Mouse (Mus musculus) left cerebral cortex, adult 18-20 months (tissue): Measurements from ENCODE around the gene Cfap221. TPM values are rescaled to one million over a fixed set of nuclear protein-coding genes. Genes with fewer than 3 reads are reported as not detected.

ENCODE experiments used
- DNase-seq, 2 experiments: peaks; one replicate each; pipeline ENCODE4 v3.0.0; 2021 to 2022; ENCODE audit warnings: low spot score in 2 of 2, mixed read lengths in 1 of 2
- total RNA-seq, 2 experiments: library from RNA; stranded (reverse); gene quantifications; 2 replicates each; pipeline ENCODE4 v1.2.3; 2021

Cfap221 gene
- total RNA-seq, 2 experiments from 2014 or later, result 0.70 TPM; not detected in 1

DNA sequence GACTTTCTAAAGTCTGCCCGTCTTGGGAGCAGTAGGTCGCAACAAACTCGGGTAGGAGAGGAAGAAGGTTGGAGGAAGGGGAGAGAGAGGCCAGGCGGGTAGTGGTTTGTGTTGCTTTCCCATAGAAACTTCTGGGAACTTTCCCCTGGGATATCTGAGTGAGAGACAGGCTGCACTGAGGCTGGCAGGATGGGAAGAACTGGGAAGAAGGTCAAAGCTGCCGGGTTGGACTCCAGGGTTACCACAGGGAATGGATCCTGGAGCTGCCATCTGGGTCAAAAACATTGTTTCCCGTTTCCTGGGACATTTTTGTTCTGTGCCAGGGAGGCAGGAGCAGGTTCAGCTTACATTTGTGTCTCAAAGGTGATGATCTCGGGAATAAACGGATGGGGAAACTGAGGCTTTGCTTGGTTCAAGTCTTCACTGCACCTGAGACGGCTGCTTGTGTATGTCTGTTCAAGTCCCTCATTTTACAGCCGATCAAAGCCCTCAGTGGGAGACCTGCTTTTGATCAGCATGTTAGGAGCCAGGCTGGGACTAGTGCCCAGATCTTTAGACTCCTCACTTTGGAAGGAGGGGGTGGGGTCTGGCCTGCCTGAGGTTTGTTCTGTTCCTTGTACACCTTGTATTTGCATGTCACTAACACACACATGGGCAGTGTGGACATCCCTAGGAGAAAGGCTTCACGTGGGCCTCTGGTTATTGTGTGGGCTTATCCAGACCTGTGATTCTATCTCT lies 11.0 kb upstream of the Cfap221 start:
- DNase-seq, result no peak

- DNase-seq, result no peak
Observed at GRCm38 (mm10) chr1:120006844-120007790, 10.1 kb upstream of the Cfap221 start, which contains the start of gene Sctr. Gene Sctr, plus strand, starts transcription at chr1:120006894.

GRCm38 (mm10) chr1:119997644-119998043 lies 610 bp upstream of the Cfap221 start:
- DNase-seq, result no peak

- no peak for DNase-seq
Observed at GRCm38 (mm10) chr1:119986555-119986954, 10.5 kb downstream of the Cfap221 start.

- no peak for DNase-seq
Observed at GRCm38 (mm10) chr1:119975141-119975540, 21.9 kb downstream of the Cfap221 start.

DNA sequence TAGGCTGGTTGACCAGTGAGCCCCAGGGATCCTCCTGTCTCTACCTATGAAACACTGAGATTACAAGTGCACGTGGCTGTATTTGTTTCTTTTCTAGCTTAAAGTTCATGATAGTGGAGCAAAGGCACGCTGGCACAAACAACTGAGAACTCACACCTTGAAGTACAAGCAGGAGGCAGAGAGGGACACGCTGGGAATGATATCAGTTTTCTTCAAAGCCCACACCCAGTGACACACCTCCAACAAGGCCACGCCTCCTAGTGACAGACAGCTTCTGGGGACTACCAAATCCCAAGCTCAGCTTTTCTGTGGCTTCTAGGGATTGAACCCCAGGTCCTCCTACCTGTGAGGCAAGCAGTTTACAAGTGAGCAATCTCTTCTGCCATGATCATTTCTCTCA lies 23.9 kb downstream of the Cfap221 start:
- no peak for DNase-seq

- DNase-seq, result no peak
Observed at GRCm38 (mm10) chr1:119965804-119966514, 31.1 kb downstream of the Cfap221 start.

DNA sequence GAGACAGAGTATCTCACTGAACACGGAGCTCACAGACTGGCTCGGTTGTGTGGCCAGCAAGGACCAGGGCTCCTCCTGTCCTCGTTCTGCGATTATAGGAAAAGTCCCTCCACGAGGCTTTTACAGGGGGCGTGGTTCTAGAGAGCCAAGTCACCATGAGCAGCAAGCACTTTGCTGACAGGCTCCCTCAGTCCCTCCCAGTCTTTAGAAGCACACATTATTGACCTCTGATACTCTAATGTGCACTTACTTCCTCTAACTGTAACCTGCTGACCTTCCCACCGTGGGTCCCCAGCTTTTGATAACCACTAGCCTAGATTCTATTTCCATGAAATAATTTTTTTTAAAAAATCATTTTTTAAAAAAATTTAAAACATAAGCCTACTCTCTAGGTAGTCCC lies 37.1 kb downstream of the Cfap221 start:
- no peak for DNase-seq

GRCm38 (mm10) chr1:119959464-119959863 lies 37.6 kb downstream of the Cfap221 start:
- DNase-seq, result no peak

- no peak for DNase-seq
Observed at GRCm38 (mm10) chr1:119957716-119958222, 39.3 kb downstream of the Cfap221 start.

DNA sequence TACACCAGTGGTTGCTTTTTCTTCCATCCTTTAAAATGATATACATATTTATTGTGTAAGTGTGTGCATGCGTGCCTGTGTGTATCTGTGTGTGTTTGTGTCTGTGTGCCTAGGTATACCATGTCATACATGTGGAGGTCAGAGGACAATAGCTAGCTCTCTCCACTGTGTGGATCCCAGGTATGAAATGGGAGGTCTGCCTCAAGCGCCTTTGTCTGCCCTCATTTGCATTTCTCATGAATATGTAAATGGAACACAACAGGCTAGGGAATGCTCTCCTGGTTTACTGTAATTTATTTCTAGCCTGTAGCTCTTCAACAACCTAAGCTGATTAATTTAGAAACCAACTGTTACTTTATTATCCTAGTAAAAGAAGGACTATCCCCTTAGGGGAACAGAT lies 42.4 kb downstream of the Cfap221 start:
- DNase-seq, result no peak

DNA sequence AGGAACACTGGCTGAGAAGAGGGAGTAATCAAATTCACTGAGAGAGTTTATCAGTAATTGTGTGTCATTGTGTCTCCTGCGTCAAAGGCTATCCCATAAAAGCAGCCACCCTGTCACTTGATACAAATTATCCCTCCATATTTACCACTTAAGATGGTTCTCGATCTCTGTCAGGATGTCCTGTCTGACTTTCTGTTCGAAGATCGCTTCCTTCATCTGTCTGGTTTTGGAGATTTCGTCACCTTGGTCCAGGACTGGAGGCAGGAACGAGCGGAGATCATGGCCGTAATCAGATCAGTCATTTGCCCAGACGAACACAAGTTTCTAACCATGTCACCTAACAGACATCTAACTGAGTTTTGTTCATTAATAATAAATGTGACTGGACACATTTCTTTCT lies 43.6 kb downstream of the Cfap221 start:
- DNase-seq, result no peak

DNA sequence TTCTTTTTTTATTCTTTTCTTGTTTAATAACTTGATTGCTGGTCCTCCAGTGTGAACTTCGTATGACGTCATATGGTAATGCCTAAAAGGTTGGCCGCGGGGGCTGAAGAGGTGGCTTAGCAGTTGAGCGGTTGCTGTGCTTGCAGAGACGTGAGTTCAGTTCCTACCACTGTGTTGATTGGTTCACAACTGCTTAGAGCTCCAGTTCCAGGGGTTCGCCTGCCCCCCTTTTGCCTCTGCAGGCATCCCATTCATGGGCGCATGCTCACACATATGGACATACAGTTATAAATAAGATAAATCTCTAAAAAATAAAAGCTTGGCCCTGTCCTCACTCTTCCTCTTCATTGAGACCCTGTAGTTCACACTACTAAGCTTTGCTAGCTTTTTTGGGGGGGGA lies 46.9 kb downstream of the Cfap221 start:
- DNase-seq, result no peak

GRCm38 (mm10) chr1:119936861-119937260 lies 60.2 kb downstream of the Cfap221 start:
- peak in 1 of 2 experiments; percentile 13 for DNase-seq

DNA sequence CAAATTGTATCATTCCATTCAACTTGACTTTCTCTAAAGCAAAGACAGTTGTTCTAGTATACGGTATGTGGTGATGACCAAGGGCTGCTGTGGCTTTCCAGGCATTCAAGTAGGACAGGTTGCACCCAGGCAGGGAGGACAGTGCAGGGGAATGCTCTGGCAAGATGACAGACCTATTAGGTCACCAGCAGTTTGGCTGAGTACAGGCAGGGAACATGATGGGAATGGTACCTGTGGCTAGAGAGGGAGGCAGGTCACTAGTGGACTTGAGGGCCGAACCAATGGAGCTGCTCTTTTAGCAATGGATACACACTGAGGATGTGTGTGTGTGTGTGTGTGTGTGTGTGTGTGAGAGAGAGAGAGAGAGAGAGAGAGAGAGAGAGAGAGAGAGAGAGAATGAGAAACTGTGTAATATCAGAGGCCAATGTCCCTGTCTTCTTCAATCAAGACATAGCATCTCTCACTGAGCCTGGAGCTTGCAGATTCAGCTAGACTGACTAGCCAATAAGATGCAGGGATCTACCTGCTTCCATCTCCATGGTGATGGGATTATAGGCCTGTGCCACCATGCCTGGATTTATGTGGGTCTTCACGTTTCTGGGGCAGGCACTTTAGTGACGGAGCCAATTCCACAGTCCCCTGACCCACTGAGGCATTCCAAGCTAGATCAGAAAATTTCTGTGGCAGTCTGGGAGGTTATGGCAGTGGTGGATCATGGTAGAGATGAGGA lies 65.4 kb downstream of the Cfap221 start:
- no peak for DNase-seq

DNA sequence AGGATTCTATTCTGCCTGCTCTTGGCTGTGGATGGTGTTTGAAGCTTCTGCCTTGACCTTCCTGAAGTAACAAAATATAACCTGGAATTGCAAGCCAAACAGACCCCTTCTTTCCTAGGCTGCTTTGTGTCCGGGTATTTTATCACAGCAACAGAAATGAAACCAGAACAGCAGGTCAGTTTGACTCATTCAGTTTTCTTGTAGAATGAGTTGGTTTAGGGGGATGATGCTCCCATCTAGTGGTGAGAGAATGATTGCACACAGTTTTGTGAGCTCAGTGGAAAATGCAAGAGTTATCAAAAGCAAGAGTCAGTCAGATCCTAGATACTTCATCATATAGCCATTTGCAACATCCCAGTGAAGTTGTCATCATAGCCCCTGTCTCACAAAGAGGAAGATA lies 67.3 kb downstream of the Cfap221 start:
- DNase-seq, result peak in 1 of 2 experiments; percentile 21

- peak in 1 of 2 experiments; percentile 34 for DNase-seq
Observed at GRCm38 (mm10) chr1:119919299-119919698, 77.7 kb downstream of the Cfap221 start.

- no peak for DNase-seq
Observed at GRCm38 (mm10) chr1:119916823-119917371, 80.1 kb downstream of the Cfap221 start.

DNA sequence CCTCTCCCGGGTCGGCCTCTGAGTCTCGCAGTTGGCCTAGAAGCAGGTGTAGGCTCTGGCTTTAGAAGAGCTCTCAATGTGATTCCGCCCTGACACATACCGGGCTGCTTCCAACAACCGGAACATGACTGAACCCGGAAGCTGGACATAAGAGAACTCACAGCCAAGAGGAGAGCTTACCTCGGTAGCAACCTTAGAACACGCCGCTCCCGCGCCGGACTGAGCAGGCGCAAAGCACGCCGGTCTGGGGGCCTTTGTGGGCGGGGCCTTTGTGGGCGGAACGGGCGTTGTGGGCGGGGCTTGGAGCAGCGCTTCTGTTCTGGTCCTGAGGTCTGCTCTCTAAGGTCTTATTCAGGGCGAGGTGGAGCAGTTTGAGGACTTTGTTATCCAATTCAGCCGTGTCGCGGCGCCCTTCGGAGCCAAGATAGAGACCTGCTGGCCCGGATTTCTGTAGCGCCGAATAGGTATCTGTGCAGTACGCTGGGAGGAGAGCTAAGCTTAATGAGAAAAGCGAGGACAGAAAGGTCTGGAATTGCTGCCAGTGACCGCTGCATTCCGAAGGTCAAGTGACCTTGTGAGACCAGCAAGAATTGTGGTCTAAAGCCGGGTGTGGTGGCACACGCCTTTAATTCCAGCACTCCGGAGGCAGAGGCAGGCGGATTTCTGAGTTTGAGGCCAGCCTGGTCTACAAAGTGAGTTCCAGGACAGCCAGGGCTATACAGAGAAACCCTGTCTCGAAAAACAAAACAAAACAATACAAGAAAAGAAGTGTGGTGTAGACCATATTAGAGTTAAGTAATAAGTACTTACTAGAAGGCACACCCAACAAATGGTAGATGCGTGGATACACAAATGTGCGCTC lies 83.8 kb downstream of the Cfap221 start, which contains the start of gene Tmem177:
TSS of gene Tmem177 (minus strand) at position 256 of the 862 bp plus-strand sequence.
- DNase-seq, result peak; percentile 90 to 91
